Mouse (Mus musculus) cerebellum, adult 8-10 months (tissue): ENCODE results near the gene Synpr.
A peak's percentile ranks its signal among the peaks of the same experiment; 100 is the strongest.

Experiments used
- DNase-seq: peaks from one replicate; pipeline ENCODE4 v3.0.0; 2022

The Synpr gene

DNA sequence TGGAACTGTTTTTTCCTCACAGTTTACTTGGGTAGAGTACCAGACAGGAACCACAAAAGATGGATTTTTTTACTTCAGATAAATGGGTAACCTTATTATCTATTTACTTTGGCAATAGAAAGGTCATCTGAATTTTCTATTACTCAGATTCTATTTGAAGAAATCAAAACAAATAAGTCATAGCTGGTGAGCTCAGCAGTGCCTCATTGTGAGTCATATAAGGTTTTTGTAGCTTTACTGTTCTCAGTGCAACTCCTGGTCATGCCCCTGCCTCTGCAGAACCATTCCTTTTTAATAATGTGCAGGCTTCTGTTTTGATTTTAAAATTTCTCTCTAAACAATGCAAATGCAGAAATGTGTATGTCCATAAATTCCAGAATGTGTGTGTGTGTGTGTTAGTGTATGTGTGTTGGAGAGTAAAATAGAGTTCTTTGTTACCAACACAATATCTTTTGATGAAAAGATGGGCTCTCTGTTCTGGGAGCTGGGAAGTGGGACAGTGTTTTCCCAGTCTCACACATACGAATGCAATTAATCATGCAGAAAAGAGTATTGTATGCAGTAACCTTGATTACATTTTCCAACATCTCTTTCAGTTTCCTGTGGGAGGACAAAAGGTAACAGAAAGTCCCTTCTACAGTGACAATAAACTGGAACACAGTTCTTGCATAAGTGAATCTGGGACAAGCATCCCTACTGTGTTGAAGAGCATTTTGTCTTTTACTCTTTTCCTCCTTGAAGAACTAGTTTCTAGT, 269.2 kb downstream of the Synpr start:
- DNase-seq: no peak

DNA sequence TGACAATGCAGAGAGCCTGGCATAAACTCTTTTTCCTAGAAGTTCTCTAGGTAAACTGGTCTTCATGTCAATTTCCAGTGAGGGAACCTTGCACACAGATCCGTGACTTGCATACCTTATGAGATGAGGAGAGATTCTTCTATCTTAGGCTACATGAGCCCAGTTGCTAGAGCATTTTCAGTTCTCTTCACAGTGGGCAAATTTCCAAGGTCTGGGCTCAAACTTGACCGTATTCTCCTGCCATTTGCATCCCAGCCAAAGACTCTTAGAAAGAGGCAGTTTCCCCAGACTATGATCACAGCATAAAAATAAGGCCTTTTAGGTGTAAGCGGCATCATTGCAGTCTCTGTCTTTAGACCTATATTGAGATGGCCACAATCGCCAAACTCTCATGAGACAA, 270.1 kb downstream of the Synpr start:
- DNase-seq: no peak

DNA sequence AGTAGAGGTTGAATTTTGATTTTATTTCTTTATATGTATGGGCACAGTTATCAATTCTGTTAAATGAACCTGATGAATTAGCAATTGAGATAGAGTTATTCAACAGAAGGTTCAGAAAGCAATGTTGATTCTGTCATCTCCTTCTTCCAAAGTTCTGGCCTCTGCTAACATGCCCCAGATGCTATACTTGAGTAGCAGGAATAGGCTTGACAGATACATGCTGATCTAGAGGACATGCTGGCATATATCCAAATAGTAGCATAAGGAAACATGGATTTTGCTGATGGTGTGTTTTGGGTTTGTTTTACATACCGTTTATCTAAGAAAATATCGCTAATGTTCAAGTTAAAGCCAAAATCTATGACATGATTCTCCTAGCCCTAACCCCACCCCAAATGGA, 273.5 kb downstream of the Synpr start:
- DNase-seq: no peak

DNA sequence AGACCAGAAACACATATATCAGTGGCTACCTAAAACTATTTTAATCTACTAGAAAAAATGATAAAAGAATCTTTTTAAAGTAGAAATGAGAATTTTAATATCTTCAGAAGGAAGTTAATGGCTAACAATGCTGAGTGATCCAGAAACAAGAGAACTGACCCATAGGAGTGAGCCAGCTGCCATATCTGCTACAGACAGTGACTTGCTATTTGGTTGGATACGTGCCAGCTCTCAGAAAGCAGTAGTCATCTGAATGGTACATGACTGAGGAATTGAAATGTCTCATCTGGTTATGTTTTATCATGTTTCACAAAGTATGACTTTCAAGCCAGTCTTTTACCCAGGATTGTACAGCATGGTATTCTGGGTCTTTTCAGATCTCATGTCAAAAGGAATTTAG, 282.7 kb downstream of the Synpr start:
- DNase-seq: no peak

DNA sequence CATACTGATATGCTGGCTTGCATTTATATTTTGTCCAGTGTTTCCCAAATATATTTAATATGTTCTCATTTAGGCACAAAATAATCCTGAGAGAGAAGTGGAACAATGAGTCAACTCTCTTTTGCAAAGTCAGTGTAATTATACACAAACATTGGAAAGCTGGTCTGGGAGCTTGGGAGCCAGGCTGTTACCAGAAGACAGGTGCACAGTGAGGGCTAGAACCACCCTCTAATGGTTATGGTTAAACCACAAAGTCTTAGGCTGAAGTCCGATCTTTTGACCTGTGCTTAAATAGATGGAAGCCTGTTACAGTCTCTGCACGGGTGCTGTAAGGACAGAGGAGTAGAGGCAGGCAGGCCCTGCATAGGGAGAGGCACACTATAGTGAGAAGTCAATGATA, 283.4 kb downstream of the Synpr start:
- no peak for DNase-seq

DNA sequence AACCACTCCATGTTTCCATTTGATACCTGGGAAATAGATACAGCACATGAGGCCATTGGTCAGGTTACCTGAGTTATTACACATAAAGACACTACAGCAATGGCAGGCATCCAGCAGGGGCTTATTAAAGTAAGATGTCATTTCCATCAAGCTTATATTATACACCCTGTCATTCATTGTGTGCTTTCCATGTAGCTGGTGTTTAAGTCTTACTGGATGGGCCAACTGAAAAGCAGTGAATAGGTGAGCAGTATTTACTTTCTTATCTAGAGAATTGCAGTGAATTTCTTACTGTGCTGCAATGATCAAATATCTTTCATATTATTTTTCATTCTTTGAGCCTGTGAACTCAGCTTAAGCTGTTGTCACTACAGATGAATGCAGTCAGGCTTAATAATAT, 287.4 kb downstream of the Synpr start:
- no peak for DNase-seq

DNA sequence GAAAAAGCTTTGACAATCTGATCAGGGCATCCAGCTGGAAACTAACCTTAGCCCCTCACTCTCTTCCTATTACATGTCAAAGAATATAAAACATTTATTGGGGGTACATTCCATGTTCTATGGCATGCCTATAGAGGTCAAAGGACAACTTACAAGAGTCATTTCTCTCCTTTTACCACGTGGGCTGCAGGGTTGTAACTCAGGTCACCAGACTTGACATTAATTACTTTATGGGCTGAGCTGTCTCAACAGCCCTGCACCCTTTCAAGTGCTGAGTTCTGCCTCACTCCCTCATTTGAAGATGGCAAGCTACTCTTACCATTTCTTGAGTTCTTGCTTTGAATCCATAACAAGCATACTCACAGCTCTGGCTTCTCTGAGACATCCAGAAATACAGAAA, 287.9 kb downstream of the Synpr start:
- no peak for DNase-seq

DNA sequence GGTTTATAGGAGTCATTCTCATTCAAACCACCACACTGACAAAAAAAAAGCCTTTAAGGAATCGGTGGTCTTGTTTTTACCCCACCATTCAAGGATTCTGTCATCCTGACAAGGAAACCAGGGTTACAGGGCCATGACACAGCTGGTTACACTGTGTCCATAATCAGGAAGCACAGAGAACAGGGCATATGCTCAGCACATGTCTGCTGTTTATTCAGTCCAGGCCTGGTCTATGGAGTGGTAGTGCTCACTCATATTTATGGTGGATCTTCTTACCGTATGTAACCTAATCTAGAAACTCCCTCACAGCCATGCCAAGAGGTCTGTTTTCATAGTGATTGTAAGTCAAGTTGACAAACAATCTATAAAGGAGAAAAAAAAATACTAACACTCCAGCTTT, 293.5 kb downstream of the Synpr start:
- no peak for DNase-seq

DNA sequence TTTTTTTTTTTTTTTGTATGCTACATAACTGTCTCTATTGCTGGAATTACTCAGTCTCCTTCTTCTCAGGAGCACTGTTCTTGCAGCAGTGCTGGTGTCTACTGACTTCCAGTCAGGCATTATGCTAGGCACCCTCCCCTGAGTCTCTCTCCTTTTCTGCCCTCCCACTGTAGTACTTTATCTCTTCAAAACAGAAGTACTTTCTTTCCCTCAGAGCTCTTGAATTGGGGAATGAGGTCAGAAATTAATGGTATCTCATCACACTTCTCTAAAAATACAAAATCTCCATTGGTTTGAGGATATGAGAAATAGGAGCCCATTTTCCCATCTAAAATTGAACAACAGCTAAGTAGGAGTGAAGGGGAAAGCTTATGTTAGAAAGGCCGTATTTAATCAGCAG, 294.2 kb downstream of the Synpr start:
- DNase-seq: no peak

DNA sequence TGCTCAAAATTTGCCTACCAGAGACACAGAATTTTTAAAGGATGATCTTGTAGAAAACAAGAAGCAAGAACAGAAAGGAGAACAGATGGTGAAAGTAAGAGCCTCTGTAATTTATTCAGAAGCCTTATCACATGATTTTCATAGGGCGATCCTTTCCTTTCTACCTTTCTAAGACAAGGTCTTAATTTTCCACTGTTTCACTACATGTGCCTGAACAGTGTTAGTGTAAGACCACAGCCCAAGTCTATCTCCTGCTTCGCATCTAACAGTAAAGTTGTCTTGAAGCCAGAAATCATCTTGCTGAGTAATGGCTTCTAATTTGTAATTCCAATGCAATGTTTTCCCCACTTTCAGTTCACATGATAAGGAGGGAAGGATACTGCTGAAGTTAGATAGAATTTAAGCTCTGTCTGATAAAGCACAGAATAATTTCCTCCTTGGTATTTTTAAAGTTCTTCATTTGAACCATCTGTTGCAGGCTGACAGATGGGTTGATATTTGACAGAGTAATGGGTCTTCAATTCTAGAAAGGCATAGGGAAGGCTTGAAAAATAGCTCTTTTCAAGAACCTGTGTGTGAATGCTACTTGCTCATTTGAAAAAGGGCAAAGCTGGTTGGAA, 308.9 kb downstream of the Synpr start:
- DNase-seq: no peak

DNA sequence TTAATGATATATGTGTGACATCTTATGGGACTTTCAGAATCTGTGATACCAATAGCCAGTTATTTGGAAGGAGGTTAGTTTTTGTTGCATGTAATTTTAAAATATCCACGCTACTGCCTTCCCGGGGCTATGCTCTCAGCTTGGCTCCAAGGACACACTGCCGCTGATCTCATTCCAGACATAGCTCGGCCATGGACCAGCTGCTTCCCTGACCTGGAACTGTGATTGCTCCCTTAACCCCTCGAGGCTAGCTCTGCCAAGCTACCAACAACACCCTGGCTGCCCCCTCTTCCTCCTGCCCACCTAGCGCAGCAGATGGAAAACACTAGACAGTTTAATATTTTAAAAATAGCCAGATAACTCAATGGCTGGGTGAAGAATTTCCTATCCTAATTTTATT, 311.7 kb downstream of the Synpr start:
- DNase-seq: peak; percentile 4

DNA sequence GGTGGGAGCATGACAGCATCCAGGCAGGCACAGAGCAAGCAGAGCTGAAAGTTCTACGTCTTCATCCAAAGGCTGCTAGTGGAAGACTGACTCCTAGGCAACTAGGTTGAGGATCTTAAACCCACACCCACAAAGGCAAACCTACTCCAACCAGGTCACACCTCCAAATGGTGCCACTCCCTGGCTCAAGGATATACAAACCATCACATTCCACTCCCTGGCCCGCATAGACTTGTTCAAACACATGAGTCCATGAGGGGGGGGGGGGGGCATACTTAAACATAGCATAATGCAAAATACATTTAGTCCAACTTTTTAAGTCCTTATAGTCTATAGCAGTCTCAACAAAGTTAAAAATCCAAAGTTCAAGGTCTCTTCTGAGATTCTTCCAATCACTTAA, 312.6 kb downstream of the Synpr start:
- DNase-seq: no peak

DNA sequence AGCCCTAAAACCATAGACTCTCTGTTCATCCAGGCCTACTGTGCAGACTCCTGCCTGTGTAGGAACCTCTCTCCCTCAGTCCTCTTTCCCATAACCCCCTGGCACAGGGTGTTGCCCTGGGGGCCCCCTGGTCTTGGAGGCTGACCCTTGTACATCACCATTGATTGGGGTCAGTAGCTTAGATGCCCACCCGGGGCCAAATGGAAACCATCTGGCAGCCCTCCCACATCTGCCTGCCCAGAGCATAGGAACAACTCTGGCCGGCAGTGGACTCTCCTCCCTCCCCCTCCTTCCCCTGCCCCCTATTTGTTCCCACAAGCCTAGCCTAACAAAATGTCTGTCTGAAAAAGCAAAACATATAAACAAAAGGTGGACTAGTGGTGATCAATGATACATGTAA, 336.0 kb downstream of the Synpr start:
- no peak for DNase-seq

DNA sequence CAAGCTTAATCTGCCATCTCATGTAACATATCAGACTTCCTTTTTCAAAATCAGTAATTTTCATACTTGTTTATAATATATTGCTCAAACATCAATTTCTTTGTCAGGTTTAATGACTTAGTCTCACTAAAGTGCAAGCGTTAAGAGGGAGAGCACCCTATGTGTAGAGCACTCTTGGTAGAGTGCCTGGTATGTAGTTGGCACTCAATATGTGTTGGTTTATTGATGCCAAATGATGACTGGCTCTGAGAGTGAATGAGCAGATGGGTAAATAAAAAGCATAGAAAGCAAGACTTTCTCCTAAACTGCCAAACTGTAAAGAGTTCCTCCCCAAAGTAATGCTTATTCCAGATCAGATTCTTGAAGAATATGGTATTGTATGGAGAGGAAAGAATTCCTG, 365.3 kb downstream of the Synpr start:
- DNase-seq: no peak

DNA sequence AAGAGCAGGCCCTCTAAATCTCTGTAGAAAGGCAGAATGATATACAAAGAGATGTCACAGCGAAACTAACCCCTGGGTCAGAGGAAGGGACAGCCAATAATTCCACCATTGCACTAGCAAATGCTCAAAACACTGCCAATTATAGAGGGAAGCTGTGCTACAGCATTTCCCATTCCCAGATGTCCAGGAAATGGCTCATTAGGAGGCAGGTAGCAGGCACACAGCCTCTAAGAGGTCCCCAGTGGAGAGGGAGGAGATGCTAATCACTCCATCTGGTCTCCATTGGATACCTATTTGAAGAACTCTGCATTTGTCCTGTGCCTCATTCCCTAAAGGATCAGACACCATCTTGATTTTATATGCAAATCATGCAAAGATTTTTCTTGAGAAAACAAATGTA, 366.5 kb downstream of the Synpr start:
- DNase-seq: no peak

DNA sequence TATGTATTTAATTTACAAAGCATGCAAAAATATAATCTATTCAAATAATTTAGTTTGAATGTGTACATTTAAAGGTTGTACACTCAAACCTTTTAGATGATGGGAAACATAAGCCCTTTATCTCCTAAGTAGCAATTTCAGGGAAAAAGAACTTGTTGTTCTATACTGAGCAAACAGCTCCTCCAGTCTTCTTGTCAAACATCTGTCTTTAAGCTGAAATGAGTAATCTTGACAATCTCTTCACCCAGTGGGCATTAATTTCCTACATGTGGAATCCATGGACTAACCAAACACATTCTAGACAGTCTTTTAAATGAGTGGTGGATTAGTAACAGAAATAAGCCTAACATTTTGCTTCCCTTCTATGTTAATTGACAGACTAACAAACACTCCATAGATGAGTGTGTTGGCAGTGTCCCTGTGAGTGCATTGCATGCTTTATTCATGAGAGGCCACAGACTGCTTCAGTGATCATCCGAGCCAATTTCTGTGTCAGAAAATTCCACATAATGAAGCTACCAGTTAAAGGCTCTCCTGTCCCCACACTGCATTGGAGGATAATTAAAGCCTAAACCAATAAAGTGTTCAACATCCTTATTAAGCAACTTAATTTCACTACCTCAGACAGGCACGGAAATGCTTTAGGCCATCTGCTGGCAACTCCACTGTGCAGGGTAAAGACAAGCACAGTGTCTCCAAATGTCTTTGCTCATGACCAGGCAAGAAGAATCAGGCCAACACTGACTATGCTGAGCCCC, 367.1 kb downstream of the Synpr start:
- DNase-seq: no peak
